20 mouse cellular contexts compared by ENCODE assay signal in genomic region chr5:72793309-72793850, GRCm38 (mm10). TPM values are rescaled to one million over a fixed set of nuclear protein-coding genes. Genes with fewer than 3 reads are reported as not detected.
A peak's percentile ranks its signal among the peaks of the same experiment; 100 is the strongest.
DNase-seq lines count a peak whose midpoint lies in the region; ATAC-seq and TF ChIP-seq lines count a peak whose summit lies in the region.
"Had no signal": no experiment of that assay in that cellular context is flagged by ENCODE, and none has a peak within 500 bp of the region (broad histone marks: within the 10 kb centered on the region; RNA-seq: fewer than 3 reads in every experiment).

No protein-coding gene starts in this region.

- TF ChIP-seq CTCF in kidney, adult 2 months (conservative IDR thresholded peaks at IDR 0.05; ENCODE audit: insufficient read depth, insufficient read length, low read depth, low read length) = no peak

- H3K9me3 ChIP-seq in midbrain, embryonic 11.5 days (ENCODE audit: control insufficient read depth, low read length) = no peaks in the 10 kb centered on the region
- H3K9me3 ChIP-seq in midbrain, embryonic 10.5 days (replicated peaks) = no peaks in the 10 kb centered on the region
- H3K9me3 ChIP-seq in limb, embryonic 10.5 days (replicated peaks) = no peaks in the 10 kb centered on the region
- H3K9me3 ChIP-seq: hindbrain, embryonic 12.5 days; limb, embryonic 13.5 days; liver, embryonic 15.5 days; midbrain, embryonic 15.5 days; stomach, embryonic 15.5 days had no signal

- H3K9ac ChIP-seq in midbrain, embryonic 11.5 days (ENCODE audit: low read length) = no peak overlapping the region
- H3K9ac ChIP-seq: hindbrain, embryonic 12.5 days; limb, embryonic 13.5 days; liver, embryonic 15.5 days; midbrain, embryonic 15.5 days; stomach, embryonic 15.5 days had no signal

- WGBS in kidney, adult 2 months = 42% methylated on average over 3 of the region's 3 CpGs
- 82% methylated on average over 3 of the region's 3 CpGs for WGBS in midbrain, embryonic 11.5 days
- WGBS in midbrain, embryonic 10.5 days = 90% methylated on average over 3 of the region's 3 CpGs
- WGBS in limb, embryonic 10.5 days = 80% methylated on average over 3 of the region's 3 CpGs

- H3K4me1 ChIP-seq in kidney, adult 2 months (ENCODE audit: control insufficient read depth, insufficient read depth, low read length) = peaks cover 32% of the 10 kb centered on the region
- H3K4me1 ChIP-seq in midbrain, embryonic 11.5 days (ENCODE audit: control insufficient read depth, insufficient read depth, low read length) = peaks cover 3% of the 10 kb centered on the region; the same call in 1 of the 2 replicates
- peaks cover 23% of the 10 kb centered on the region for H3K4me1 ChIP-seq in midbrain, embryonic 10.5 days
- peaks cover 34% of the 10 kb centered on the region for H3K4me1 ChIP-seq in limb, embryonic 10.5 days
- H3K4me1 ChIP-seq: hindbrain, embryonic 12.5 days; midbrain, embryonic 15.5 days had no signal

- no peak for ATAC-seq in midbrain, embryonic 11.5 days (ENCODE audit: low FRiP score)
- ATAC-seq: midbrain, embryonic 15.5 days; Patski had no signal

- no peaks in the 10 kb centered on the region for H3K27me3 ChIP-seq in kidney, adult 2 months (replicated peaks; ENCODE audit: control insufficient read depth, insufficient read depth, low read length)
- no peaks in the 10 kb centered on the region for H3K27me3 ChIP-seq in midbrain, embryonic 11.5 days (ENCODE audit: control insufficient read depth, insufficient read depth, low read length)
- no peaks in the 10 kb centered on the region for H3K27me3 ChIP-seq in midbrain, embryonic 10.5 days (ENCODE audit: low read depth, poor library complexity, severe bottlenecking)
- no peaks in the 10 kb centered on the region for H3K27me3 ChIP-seq in limb, embryonic 10.5 days (ENCODE audit: low read depth, poor library complexity, severe bottlenecking)
- H3K27me3 ChIP-seq: hindbrain, embryonic 12.5 days; liver, embryonic 15.5 days; midbrain, embryonic 15.5 days; Patski; stomach, embryonic 15.5 days had no signal

- peak overlapping the region; percentile 33 for H3K27ac ChIP-seq in kidney, adult 2 months (ENCODE audit: insufficient read depth, low read depth, low read length)
- H3K27ac ChIP-seq in midbrain, embryonic 11.5 days (ENCODE audit: low read depth, low read length) = no peak overlapping the region
- no peak overlapping the region for H3K27ac ChIP-seq in midbrain, embryonic 10.5 days (replicated peaks)
- 0 out of 2 replicates have a peak overlapping the region, but pooled peaks have one; percentile 10 for H3K27ac ChIP-seq in limb, embryonic 10.5 days
- H3K27ac ChIP-seq: hindbrain, embryonic 12.5 days; limb, embryonic 13.5 days; liver, embryonic 15.5 days; midbrain, embryonic 15.5 days; stomach, embryonic 15.5 days had no signal

- peak; percentile 68 for DNase-seq in kidney, adult 2 months
- no peak for DNase-seq in kidney, postnatal 10 days
- peak; percentile 17 for DNase-seq in midbrain, embryonic 11.5 days (ENCODE audit: low spot score, missing footprints)
- DNase-seq in midbrain, embryonic 10.5 days (ENCODE audit: low spot score) = no peak
- no peak for DNase-seq in limb, embryonic 10.5 days (ENCODE audit: low spot score)
- peak; percentile 23 for DNase-seq in thymus, postnatal 4 days
- DNase-seq in cerebellum, adult 18-20 months = no peak
- DNase-seq: adrenal gland, adult 8-10 months; cerebellum, adult 11 months; cerebellum, postnatal 14 days; embryo, embryonic 11 days; gastrocnemius, postnatal 10 days; kidney, postnatal 14 days had no signal

- no peak for TF ChIP-seq POLR2A in kidney, adult 2 months (IDR thresholded peaks at IDR 0.05; ENCODE audit: low read depth, low read length)

- H3K4me3 ChIP-seq in kidney, adult 2 months (ENCODE audit: insufficient read depth, low read depth, low read length) = no peak overlapping the region
- H3K4me3 ChIP-seq in midbrain, embryonic 11.5 days (ENCODE audit: low read depth, low read length) = no peak overlapping the region
- no peak overlapping the region for H3K4me3 ChIP-seq in midbrain, embryonic 10.5 days
- no peak overlapping the region for H3K4me3 ChIP-seq in limb, embryonic 10.5 days
- H3K4me3 ChIP-seq: hindbrain, embryonic 12.5 days; limb, embryonic 13.5 days; liver, embryonic 15.5 days; midbrain, embryonic 15.5 days; stomach, embryonic 15.5 days had no signal

- no peak overlapping the region for H3K4me2 ChIP-seq in midbrain, embryonic 11.5 days
- H3K4me2 ChIP-seq: hindbrain, embryonic 12.5 days; limb, embryonic 13.5 days; liver, embryonic 15.5 days; midbrain, embryonic 15.5 days; stomach, embryonic 15.5 days had no signal

- no peaks in the 10 kb centered on the region for H3K36me3 ChIP-seq in kidney, adult 2 months (ENCODE audit: control insufficient read depth, insufficient read depth, low read length)
- no peaks in the 10 kb centered on the region for H3K36me3 ChIP-seq in midbrain, embryonic 11.5 days (ENCODE audit: control insufficient read depth, insufficient read depth, low read length)
- H3K36me3 ChIP-seq in midbrain, embryonic 10.5 days = no peaks in the 10 kb centered on the region
- H3K36me3 ChIP-seq in limb, embryonic 10.5 days = no peaks in the 10 kb centered on the region
- H3K36me3 ChIP-seq: hindbrain, embryonic 12.5 days; limb, embryonic 13.5 days; liver, embryonic 15.5 days; midbrain, embryonic 15.5 days had no signal

RNA-seq across cellular contexts. Expression of gene Txk, which starts 40.8 kb away (rescaled TPM):
- 0.29 and 0.88 TPM in 2 replicates for polyA plus RNA-seq in kidney, adult 2 months (2012; rRNA removed)
- polyA plus RNA-seq in midbrain, embryonic 11.5 days (2014; fragmentation: Nextera tagmentation; extraction: Ambion mirVana) = not detected in 2 replicates
- polyA plus RNA-seq in midbrain, embryonic 10.5 days (2016; fragmentation: Nextera tagmentation; extraction: Ambion mirVana) = 0.06 TPM in 1 of 2 replicates, not detected in the other
- not detected in 2 replicates for polyA plus RNA-seq in limb, embryonic 10.5 days (2016; fragmentation: Nextera tagmentation; extraction: Ambion mirVana)
- polyA plus RNA-seq: heart, postnatal 0 days; hindbrain, embryonic 12.5 days had no signal

Comparison
In these comparisons a context has a peak if more than half of its experiments do, and no peak if none do; other contexts are left out.
1. DNase-seq: peak in kidney, adult 2 months (single experiment), midbrain, embryonic 11.5 days (single experiment) and thymus, postnatal 4 days (single experiment); none in kidney, postnatal 10 days (single experiment), midbrain, embryonic 10.5 days (single experiment), limb, embryonic 10.5 days (single experiment) and cerebellum, adult 18-20 months (0 of 2).
2. H3K27ac ChIP-seq: peak in kidney, adult 2 months (single experiment) and limb, embryonic 10.5 days (single experiment); none in midbrain, embryonic 11.5 days (single experiment) and midbrain, embryonic 10.5 days (single experiment).